Mouse (Mus musculus) ES-Bruce4 (cell line): ENCODE data around the gene Ms4a2.

Experiments used
- CTCF ChIP-seq: IDR thresholded peaks from one replicate; pipeline ENCODE4 v1.8.1; 2011; ENCODE audit warnings: low read depth, low read length
- EP300 ChIP-seq: IDR thresholded peaks from 2 replicates; pipeline ENCODE4 v1.6.1; 2011; ENCODE audit warnings: low read depth, low read length; ENCODE audit not compliant: insufficient read depth
- POLR2A ChIP-seq: IDR thresholded peaks from one replicate; pipeline ENCODE4 v1.8.1; 2011; ENCODE audit warnings: low read length; ENCODE audit not compliant: insufficient read depth

DNA sequence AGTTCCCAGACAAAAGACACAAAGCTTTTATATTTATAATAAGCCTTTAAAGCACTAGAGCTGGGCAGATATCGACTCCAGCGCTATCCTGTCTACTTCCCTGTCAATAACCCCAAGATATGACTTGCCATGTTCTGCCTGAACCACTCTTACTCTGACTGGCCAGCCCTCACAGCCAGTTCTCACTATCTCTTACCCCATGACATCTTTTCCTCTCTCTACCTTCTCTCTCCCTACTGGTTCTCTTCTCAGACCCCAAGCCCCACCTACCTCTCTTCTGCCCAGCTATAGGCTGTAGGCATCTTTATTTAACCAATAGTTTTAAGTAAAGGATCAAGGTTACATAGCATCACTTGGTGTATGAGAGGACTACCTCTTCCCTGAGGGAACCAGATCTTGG lies 10.8 kb upstream of the Ms4a2 start:
- TF ChIP-seq CTCF (no peak), POLR2A (no peak), EP300 (no peak)
